Mouse (Mus musculus) CH12.LX (cell line): ENCODE measurements around the gene Srbd1. TPM values are rescaled to one million over a fixed set of nuclear protein-coding genes. Genes with fewer than 3 reads are reported as not detected.

ENCODE experiments used
- DNase-seq: peaks from one replicate; pipeline ENCODE4 v3.0.0-alpha.2; 2013; ENCODE audit errors: extremely low read depth
- H3K27ac ChIP-seq: 2 replicates; pipeline ENCODE4 v1.5.1; 2012; ENCODE audit warnings: low read depth, mild to moderate bottlenecking, control low read depth, moderate library complexity; ENCODE audit not compliant: insufficient read depth
- H3K27me3 ChIP-seq: replicated peaks from 2 replicates; pipeline ENCODE3; 2012; ENCODE audit warnings: inconsistent platforms
- H3K36me3 ChIP-seq, 2 experiments: replicated peaks in 1 of 2; 2 replicates each; pipeline versions ENCODE3 to v1.6.1; 2012; ENCODE audit warnings: inconsistent platforms in 1 of 2, low read length in 1 of 2, mild to moderate bottlenecking in 1 of 2, mixed read lengths in 1 of 2, moderate library complexity in 1 of 2; ENCODE audit not compliant: control insufficient read depth in 1 of 2, insufficient read depth in 1 of 2
- H3K4me1 ChIP-seq, 2 experiments: 2 replicates each; pipeline ENCODE4 v1.6.1; 2012; ENCODE audit warnings: inconsistent platforms in 1 of 2, moderate library complexity in 1 of 2; ENCODE audit not compliant: insufficient read depth in 2 of 2, control insufficient read depth in 1 of 2
- H3K4me2 ChIP-seq: 2 replicates; pipeline ENCODE4 v1.6.1; 2012; ENCODE audit warnings: low read depth, mild to moderate bottlenecking, control low read depth; ENCODE audit not compliant: poor library complexity, insufficient read depth, severe bottlenecking
- H3K4me3 ChIP-seq, 3 experiments: fragments of 150-350 bp in 1 of 3; sonication (generic) in 1 of 3; replicated peaks in 1 of 3; 2 replicates each; pipeline versions ENCODE3 to v1.5.1; 2011 to 2012; ENCODE audit warnings: low read depth in 2 of 3, low read length in 2 of 3, mild to moderate bottlenecking in 2 of 3, moderate library complexity in 2 of 3, control low read depth in 1 of 3, improper control_type of control experiment in 1 of 3, inconsistent platforms in 1 of 3, mixed read lengths in 1 of 3; ENCODE audit not compliant: poor library complexity in 1 of 3
- H3K79me2 ChIP-seq: replicated peaks from 2 replicates; pipeline ENCODE4 v1.6.1; 2012; ENCODE audit warnings: mild to moderate bottlenecking, moderate library complexity; ENCODE audit not compliant: control insufficient read depth, poor library complexity, insufficient read depth, severe bottlenecking; ENCODE audit errors: extremely low read depth
- H3K9ac ChIP-seq: 2 replicates; pipeline ENCODE4 v1.6.1; 2012; ENCODE audit warnings: low read depth, mild to moderate bottlenecking, control low read depth, moderate library complexity; ENCODE audit not compliant: insufficient read depth
- H3K9me3 ChIP-seq: replicated peaks from 2 replicates; pipeline ENCODE3; 2012; ENCODE audit warnings: low read length, inconsistent platforms, mixed read lengths
- BHLHE40 ChIP-seq: IDR thresholded peaks from 2 replicates; pipeline ENCODE4 v1.6.1; 2011; ENCODE audit warnings: mild to moderate bottlenecking, low read depth, low read length, improper control_type of control experiment
- CHD1 ChIP-seq: IDR thresholded peaks from 2 replicates; pipeline ENCODE4 v1.6.1; 2012; ENCODE audit warnings: low read depth, low read length, improper control_type of control experiment, inconsistent platforms
- CHD2 ChIP-seq: IDR thresholded peaks from 2 replicates; pipeline ENCODE4 v1.6.1; 2011; ENCODE audit warnings: low read length, improper control_type of control experiment
- E2F4 ChIP-seq: IDR thresholded peaks from 2 replicates; pipeline ENCODE4 v1.6.1; 2011; ENCODE audit warnings: low read depth, low read length, improper control_type of control experiment; ENCODE audit not compliant: insufficient replicate concordance
- ELF1 ChIP-seq: IDR thresholded peaks from 2 replicates; pipeline ENCODE4 v1.6.1; 2014; ENCODE audit warnings: low read depth, mild to moderate bottlenecking, inconsistent platforms, low read length, improper control_type of control experiment
- HCFC1 ChIP-seq: IDR thresholded peaks from 2 replicates; pipeline ENCODE4 v1.6.1; 2012; ENCODE audit warnings: low read depth, mild to moderate bottlenecking, inconsistent platforms, low read length, improper control_type of control experiment
- JUN ChIP-seq: IDR thresholded peaks from 2 replicates; pipeline ENCODE4 v1.6.1; 2011; ENCODE audit warnings: low read depth, mild to moderate bottlenecking, low read length, improper control_type of control experiment, moderate library complexity; ENCODE audit not compliant: insufficient read depth
- JUND ChIP-seq: conservative IDR thresholded peaks from 2 replicates; pipeline ENCODE4 v1.6.1; 2011; ENCODE audit warnings: low read depth, low read length, improper control_type of control experiment
- KAT2A ChIP-seq: IDR thresholded peaks from 2 replicates; pipeline ENCODE4 v1.6.1; 2012; ENCODE audit warnings: low read length, improper control_type of control experiment, inconsistent platforms; ENCODE audit not compliant: insufficient replicate concordance
- MAFK ChIP-seq: IDR thresholded peaks from 2 replicates; pipeline ENCODE4 v1.6.1; 2011; ENCODE audit warnings: low read length, improper control_type of control experiment; ENCODE audit not compliant: insufficient replicate concordance
- MAZ ChIP-seq: IDR thresholded peaks from 2 replicates; pipeline ENCODE4 v1.6.1; 2012; ENCODE audit warnings: low read depth, mild to moderate bottlenecking, inconsistent platforms, low read length, improper control_type of control experiment, moderate library complexity
- MXI1 ChIP-seq: IDR thresholded peaks from 2 replicates; pipeline ENCODE4 v1.6.1; 2011; ENCODE audit warnings: mild to moderate bottlenecking, low read depth, low read length, improper control_type of control experiment
- MYC ChIP-seq: IDR thresholded peaks from 2 replicates; pipeline ENCODE4 v1.6.1; 2011; ENCODE audit warnings: low read depth, mild to moderate bottlenecking, improper control_type of control experiment, low read length
- NELFE ChIP-seq: IDR thresholded peaks from 2 replicates; pipeline ENCODE4 v1.6.1; 2011; ENCODE audit warnings: low read depth, low read length, improper control_type of control experiment
- NRF1 ChIP-seq: IDR thresholded peaks from 2 replicates; pipeline ENCODE4 v1.6.1; 2014; ENCODE audit warnings: low read depth, mild to moderate bottlenecking, inconsistent platforms, low read length, improper control_type of control experiment, moderate library complexity
- POLR2A ChIP-seq: IDR thresholded peaks from 2 replicates; pipeline ENCODE4 v1.6.1; 2011; ENCODE audit warnings: low read depth, mild to moderate bottlenecking, improper control_type of control experiment, low read length
- RCOR1 ChIP-seq: conservative IDR thresholded peaks from 2 replicates; pipeline ENCODE4 v1.6.1; 2012; ENCODE audit warnings: low read depth, mild to moderate bottlenecking, inconsistent platforms, low read length, improper control_type of control experiment
- SMC3 ChIP-seq: IDR thresholded peaks from 2 replicates; pipeline ENCODE4 v1.6.1; 2011; ENCODE audit warnings: low read depth, low read length, improper control_type of control experiment
- TBP ChIP-seq: conservative IDR thresholded peaks from 2 replicates; pipeline ENCODE4 v1.6.1; 2011; ENCODE audit warnings: low read depth, low read length, improper control_type of control experiment
- TCF12 ChIP-seq: IDR thresholded peaks from 2 replicates; pipeline ENCODE4 v1.6.1; 2014; ENCODE audit warnings: low read depth, mild to moderate bottlenecking, inconsistent platforms, low read length, improper control_type of control experiment
- USF2 ChIP-seq: conservative IDR thresholded peaks from 2 replicates; pipeline ENCODE4 v1.6.1; 2011; ENCODE audit warnings: low read depth, low read length, improper control_type of control experiment
- ZKSCAN1 ChIP-seq: IDR thresholded peaks from 2 replicates; pipeline ENCODE4 v1.6.1; 2012; ENCODE audit warnings: low read depth, inconsistent platforms, low read length, improper control_type of control experiment, borderline replicate concordance
- ZMIZ1 ChIP-seq: IDR thresholded peaks from 2 replicates; pipeline ENCODE4 v1.6.1; 2012; ENCODE audit warnings: low read depth, mild to moderate bottlenecking, inconsistent platforms, low read length, improper control_type of control experiment
- ZNF384 ChIP-seq: IDR thresholded peaks from 2 replicates; pipeline ENCODE4 v1.6.1; 2012; ENCODE audit warnings: low read depth, low read length, improper control_type of control experiment, inconsistent platforms
- dilution Hi-C: fragments of 300-500 bp; cut with MboI; formaldehyde crosslinking; loops from 2 replicates; pipeline ENCODE4 v1.14.3; 2020; ENCODE audit warnings: low sequenced_read_pairs; ENCODE audit not compliant: extremely low pct_unique_long_range_greater_than_20kb, extremely low pct_ligation_motif_present
- in situ Hi-C: fragments of 300-500 bp; cut with MboI; formaldehyde crosslinking; loops from 3 replicates; pipeline ENCODE4 v1.14.3; 2019; ENCODE audit warnings: low sequenced_read_pairs, low pct_ligation_motif_present, low pct_unique_long_range_greater_than_20kb, mixed read lengths
- polyA plus RNA-seq: library from polyadenylated mRNA; unstranded; fragments of >175 nt; gene quantifications from 2 replicates; pipeline ENCODE4 v1.2.1, GENCODE M21; 2012; ENCODE audit warnings: low read depth; ENCODE audit not compliant: insufficient read length
- total RNA-seq, 2 experiments: library from RNA; depleted of rRNA; stranded (reverse); fragments of 300-350 nt in 1 of 2; fragments of >200 nt in 1 of 2; gene quantifications; 2 replicates each; pipeline ENCODE4 v1.2.3; 2012 to 2014

The Srbd1 gene
- total and polyA plus RNA-seq, 3 experiments: 21.5 to 34.5 (median 24.8) TPM

- in situ Hi-C loops (no loop called here), dilution Hi-C loops (no loop called here)
- Histone ChIP-seq H3K27me3 (peaks cover 4% of the 10 kb centered on the region), H3K36me3 (no peaks in the 10 kb centered on the region), H3K4me2 (no peak overlapping the region), H3K4me1 (peaks cover 0 to 1% of the 10 kb centered on the region in 2 experiments; a peak in 3 of 4 replicates), H3K9ac (no peak overlapping the region), H3K27ac (no peak overlapping the region), H3K9me3 (peaks cover 10% of the 10 kb centered on the region), H3K4me3 (no peak overlapping the region), H3K79me2 (no peaks in the 10 kb centered on the region)
- DNase-seq: peak; percentile 82
- TF ChIP-seq ZKSCAN1: no peak
- TF ChIP-seq KAT2A: peak; percentile 87
- no peak for TF ChIP-seq MAFK
- TF ChIP-seq E2F4: no peak
- TF ChIP-seq CHD2: peak; percentile 98
- no peak for TF ChIP-seq TCF12
- no peak; the same call in 1 of the 2 replicates for TF ChIP-seq TBP
- 0 out of 2 replicates have a peak, but pooled peaks have one; percentile 29 for TF ChIP-seq BHLHE40
- peak; percentile 52; the same call in 1 of the 2 replicates for TF ChIP-seq HCFC1
- TF ChIP-seq RCOR1: no peak
- no peak for TF ChIP-seq SMC3
- no peak for TF ChIP-seq ZMIZ1
- TF ChIP-seq NRF1: no peak; the same call in 1 of the 2 replicates
- TF ChIP-seq ZNF384: no peak
- TF ChIP-seq JUND: no peak; the same call in 1 of the 2 replicates
- peak; percentile 67 for TF ChIP-seq ELF1
- no peak for TF ChIP-seq MAZ
- TF ChIP-seq CHD1: no peak
- no peak for TF ChIP-seq NELFE
- TF ChIP-seq JUN: no peak
- TF ChIP-seq MXI1: no peak
- peak; percentile 74 for TF ChIP-seq MYC
- TF ChIP-seq USF2: no peak
- TF ChIP-seq POLR2A: no peak
Measured at GRCm38 (mm10) chr17:86150867-86151348, 5.9 kb upstream of the Srbd1 start.
